Mouse (Mus musculus) gonadal fat pad, adult 2 months (tissue): ENCODE results near the gene Lipk. TPM values are rescaled to one million over a fixed set of nuclear protein-coding genes. Genes with fewer than 3 reads are reported as not detected.

Experiments used
- DNase-seq: peaks from one replicate; pipeline ENCODE4 v3.0.0-alpha.2; 2012; ENCODE audit warnings: low read depth
- polyA plus RNA-seq: library from polyadenylated mRNA; depleted of rRNA; stranded (reverse); fragments of >200 nt; gene quantifications from 2 replicates; pipeline ENCODE4 v1.2.3, GENCODE M21; 2012; rRNA removed

The Lipk gene
- polyA plus RNA-seq: 0.77 and 1.00 TPM in 2 replicates

DNA sequence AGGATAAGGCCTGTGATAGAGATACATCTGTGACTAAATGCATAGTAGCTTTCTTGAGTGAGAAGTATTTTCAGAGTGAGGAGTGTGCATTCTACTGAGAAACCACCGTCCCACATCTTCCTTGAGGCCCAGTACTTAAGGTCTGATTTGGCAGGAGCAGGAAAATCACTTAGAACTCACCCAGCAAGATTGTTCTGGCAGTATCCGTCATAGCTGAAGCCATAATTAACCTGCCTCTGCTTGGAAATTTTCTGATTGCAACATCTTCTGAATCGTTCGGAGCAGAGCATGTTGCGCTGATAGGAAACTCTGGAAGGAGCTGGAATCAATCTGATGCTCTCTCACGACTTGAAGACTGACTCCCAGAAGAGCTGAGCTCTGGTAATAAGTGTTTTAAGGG, at the start of gene Lipk:
Lipk (plus strand) TSS at position 289 of the 400 bp plus-strand sequence.
- peak; percentile 79 for DNase-seq

DNA sequence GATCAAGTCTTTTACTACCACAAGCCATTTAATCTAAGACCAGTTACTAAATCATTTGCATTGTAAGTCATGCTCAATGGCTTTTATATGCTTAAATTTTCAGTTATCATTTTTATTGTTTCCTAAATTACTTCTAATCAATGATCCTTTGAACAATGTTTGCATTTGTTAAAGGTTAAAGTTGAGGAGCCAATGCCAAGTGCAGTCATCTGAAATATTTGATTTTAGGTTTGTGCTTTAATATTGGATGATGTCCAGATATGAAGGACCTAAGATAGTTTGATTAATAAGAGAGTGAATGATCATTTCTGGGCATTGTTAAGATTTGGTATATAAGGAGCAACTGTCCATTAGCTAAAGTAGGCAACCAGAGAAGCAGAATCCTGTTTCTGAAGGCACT, 47.2 kb upstream of the Lipk start, which contains the start of gene Lipf:
Lipf (plus strand) TSS at position 301 of the 400 bp plus-strand sequence.
- DNase-seq: no peak

DNA sequence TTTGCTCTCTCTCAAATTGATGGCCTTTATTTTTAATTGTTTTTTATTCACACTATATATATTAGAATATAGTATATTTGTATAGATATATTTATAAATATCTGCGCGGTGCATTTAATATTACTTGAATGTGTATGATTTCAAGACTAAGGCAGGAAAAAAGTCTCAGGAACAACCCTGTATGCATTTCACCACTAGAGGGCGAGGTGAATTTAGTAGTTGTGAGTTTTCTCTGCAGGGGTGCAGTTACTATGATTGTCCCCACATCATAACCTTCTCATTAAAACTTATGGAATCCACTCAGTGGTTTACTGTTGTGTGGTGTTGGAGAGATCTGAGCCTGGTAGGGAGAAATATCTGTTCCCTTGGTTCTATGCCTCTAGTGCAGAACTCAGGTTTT, 29.1 kb upstream of the Lipk start:
- no peak for DNase-seq

GRCm38 (mm10) chr19:33983043-33983442, 25.0 kb upstream of the Lipk start:
- peak; percentile 83 for DNase-seq

GRCm38 (mm10) chr19:34021440-34022172, 13.5 kb downstream of the Lipk start:
- DNase-seq: no peak

GRCm38 (mm10) chr19:34022759-34023158, 14.7 kb downstream of the Lipk start:
- no peak for DNase-seq

DNA sequence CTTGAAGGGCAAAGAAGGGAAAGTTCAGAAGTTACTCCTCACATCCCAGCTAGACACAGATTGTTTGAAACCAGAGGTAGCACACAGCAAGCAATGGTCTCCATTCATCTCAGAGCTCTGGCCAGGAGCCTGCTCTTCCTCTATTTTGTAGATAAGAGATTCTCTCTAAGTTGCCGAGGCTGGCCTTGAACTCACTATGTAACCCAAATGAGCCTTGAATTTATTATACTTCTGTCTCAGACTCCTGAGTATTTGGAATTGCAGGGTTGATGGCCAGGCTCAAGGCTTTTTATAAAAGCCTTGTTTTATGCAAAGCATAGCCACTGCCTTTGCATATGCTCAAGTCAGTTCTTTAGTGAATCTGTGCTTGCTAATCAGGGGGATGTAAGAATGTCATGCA, 31.6 kb downstream of the Lipk start:
- no peak for DNase-seq

- DNase-seq: peak; percentile 62
Measured at GRCm38 (mm10) chr19:34043008-34043407, 34.9 kb downstream of the Lipk start.

- DNase-seq: no peak
Measured at GRCm38 (mm10) chr19:34049371-34050039, 41.4 kb downstream of the Lipk start.

DNA sequence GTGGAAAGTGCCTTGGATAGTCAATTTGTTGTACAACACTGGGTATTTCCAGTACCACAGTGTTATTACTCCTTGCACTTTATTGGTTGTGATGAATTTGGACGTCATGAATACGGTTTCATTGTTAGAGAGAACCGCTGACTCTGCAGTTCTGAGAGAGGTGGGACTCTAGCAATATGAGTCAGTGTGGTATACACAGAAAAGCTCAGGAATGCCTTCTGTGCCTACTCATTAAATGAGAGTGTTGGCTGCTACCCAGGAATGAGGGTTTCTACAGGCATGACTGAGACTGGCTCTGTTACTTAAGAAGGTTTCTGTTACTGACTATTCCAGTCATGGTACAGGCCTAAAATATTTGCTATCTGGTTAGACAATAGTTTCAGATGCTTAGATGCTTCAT, 43.4 kb downstream of the Lipk start:
- no peak for DNase-seq

DNA sequence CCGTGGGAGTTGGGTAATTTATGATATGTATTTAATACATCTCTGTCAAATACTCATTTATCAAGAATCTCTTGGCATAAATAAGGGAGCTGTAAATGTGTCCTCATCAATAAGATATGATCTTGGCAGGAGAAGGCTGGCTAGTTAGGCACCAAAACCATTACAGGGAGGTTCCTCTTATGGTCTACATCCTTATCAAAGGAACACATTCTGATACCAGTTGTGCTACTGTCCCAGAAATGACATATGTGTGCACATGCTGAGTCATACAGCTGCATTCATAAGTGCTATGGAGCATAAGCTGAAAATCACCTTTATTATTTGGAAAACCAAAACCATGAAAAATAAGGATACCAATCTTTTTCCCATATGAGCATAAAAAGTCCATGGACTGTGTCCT, 55.5 kb downstream of the Lipk start:
- DNase-seq: no peak

DNA sequence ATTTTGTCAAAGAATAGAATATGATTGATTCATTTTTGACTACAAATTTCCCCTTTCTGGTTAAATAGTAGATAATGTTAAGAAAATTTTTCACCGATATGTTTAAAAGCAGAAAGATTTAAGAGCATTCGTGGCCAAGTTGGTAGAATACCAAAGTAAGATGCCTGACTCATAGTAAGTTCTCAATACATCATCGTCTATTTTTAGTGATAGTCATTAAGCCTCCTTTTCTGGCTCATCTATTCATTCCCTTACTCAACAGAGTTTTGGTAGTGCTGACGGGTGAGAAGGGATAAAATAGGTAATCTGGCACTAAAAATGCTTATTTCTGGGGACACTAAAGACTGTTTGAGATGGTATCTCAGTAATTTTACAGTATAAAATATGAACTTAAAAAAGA, 56.0 kb downstream of the Lipk start:
- no peak for DNase-seq

DNA sequence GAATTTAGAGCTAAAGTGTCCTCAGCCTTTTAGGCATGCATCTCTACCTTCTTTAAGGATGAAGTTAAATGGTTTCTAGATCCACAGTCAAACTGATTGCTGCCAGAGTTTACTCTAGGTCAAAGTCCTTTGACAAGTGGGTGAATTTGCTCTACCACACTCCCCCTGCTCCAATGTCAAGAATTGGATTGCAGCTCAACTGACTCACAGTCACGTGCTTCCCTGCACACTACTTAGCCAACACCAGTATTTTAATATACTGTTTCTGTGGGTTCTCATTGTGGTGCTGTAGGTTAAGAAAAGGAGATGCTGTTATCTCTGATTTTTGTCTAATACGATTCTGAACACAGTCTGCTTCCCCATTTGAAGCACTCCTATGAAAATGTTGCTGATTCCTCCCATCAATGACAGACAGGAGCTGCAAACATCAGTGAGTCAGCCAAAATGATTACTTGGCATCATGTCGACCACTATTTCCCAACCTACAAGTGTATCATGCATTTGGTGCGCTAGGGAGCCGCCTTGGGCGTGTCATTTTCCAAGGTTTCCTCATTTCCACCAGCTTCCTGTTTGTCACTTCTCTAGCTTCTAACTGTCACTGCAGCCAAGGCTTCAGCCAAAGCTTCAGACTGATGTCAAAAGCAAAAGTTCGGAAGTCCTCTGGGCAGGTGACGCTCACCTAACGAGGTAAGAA, 58.8 kb downstream of the Lipk start, which contains the start of gene Lipn:
Lipn (plus strand) TSS at position 580 of the 694 bp plus-strand sequence.
- no peak for DNase-seq

DNA sequence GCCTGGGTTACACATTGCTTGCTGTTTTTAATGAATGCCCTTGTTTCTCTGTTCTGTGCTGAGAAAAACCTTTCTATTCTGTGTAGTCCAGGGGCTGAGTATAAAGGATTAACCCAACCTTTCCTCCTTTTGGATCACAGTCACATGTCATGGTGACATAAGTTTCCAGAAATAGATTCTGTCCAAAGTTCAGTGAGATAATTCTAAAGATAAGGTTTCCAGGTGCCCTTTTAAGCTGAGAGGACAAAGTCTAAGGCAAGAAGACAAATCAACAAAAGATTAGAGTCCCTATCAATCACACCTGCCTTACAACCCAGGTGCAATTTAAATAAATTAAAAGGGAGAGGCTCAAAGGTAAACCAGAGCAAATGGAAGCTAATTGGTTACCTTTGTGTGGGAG, 66.1 kb downstream of the Lipk start:
- no peak for DNase-seq

- DNase-seq: no peak
Measured at GRCm38 (mm10) chr19:34078130-34078529, 70.0 kb downstream of the Lipk start.

- DNase-seq: no peak
Measured at GRCm38 (mm10) chr19:34089011-34089680, 81.1 kb downstream of the Lipk start.

DNA sequence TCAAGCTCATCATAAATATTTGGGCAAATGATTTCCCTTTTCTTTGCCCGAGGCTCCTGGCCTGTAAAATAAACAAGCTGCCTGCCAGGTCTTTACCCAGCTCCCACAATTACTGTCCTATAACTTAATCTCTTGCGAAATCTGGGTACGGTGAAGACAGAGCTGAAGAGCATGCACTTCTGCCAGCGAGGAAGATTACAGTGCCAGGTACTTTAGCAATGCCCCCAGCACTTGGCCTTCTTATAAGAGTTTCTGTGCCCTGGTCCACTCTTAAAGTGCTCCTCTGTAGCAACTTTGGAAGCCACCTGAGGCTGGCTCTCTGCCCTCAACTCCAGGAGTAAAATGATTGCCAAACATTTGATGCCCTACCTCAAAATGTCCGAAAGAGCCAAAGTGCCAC, 87.3 kb downstream of the Lipk start:
- DNase-seq: peak; percentile 99

GRCm38 (mm10) chr19:34096228-34096627, 88.1 kb downstream of the Lipk start:
- peak; percentile 93 for DNase-seq
